Mouse (Mus musculus): ENCODE results near the gene Mrpl52. TPM values are rescaled to one million over a fixed set of nuclear protein-coding genes. Genes with fewer than 3 reads are reported as not detected.

Gene Mrpl52
- polyA plus RNA-seq, 1 experiment = 233 TPM

DNA sequence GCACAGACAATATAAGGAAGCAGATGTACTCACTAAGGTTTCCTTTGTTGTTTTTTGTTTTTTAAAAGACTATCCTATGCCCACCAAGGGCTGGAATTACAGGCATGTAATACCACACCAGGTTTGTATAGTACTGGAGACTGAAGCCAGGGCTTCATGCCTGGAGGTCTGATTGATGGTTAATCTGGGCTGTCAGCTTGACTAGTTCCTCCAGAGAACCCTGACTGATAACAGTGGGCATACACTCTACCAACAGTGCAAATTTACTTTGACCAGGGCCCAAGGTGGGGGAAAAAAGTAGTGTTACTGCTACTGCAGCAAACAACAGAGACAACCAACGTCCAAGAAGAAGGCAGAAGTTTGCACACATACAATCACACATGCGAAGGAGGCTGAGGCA is 44.8 kb downstream of the Mrpl52 start:
- DNase-seq (ENCODE audit: low spot score) = no peak

GRCm38 (mm10) chr14:54472671-54473070 is 46.0 kb downstream of the Mrpl52 start:
- DNase-seq (ENCODE audit: low spot score) = no peak

GRCm38 (mm10) chr14:54474744-54475143 is 48.0 kb downstream of the Mrpl52 start:
- no peak for DNase-seq (ENCODE audit: low spot score)

DNA sequence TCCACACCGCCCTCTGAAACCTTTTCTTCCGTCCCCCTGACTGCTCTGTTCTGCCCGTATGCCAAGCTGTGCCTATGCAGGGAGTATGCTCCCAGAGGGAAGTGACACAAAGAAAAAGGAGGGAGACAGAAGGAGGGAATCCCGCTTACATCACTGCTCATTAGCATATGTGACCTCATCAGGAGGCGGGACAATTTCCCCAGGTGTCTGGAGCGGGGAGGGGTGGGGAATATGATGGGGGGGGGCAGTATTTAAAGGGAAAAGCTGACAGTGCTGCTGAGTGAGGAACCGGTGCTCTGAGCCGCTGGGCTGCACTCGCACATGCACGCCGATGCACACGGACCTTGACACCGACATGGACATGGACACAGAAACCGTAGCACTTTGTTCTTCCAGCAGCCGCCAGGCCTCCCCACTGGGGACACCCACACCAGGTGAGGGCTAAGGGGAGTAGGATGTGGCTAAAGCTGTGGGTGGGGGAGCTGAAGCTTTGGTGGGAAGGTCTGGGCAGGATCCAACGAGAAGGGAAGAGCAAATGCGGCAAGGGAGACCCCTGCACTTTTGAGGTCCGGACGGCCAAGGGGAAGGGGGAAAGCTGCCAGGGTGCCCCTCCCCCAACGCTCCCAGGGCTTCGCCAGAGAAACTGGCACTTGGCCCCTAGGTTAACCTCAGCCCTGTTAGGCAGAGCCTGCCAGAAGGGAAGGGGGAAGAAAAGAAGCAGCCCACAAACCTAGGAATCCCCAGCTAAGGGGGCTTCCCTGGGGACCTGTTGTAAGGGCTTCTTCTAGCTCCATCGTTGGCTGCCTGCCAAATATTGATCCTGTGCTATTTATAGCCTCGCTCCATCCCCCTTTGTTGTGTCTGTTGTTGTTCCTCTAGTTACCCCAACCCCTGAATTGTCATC is 49.5 kb downstream of the Mrpl52 start, which contains the start of gene Rem2:
TSS of gene Rem2 (plus strand) at position 160 of the 904 bp plus-strand sequence.
- peak; percentile 25 for DNase-seq (ENCODE audit: low spot score)

DNA sequence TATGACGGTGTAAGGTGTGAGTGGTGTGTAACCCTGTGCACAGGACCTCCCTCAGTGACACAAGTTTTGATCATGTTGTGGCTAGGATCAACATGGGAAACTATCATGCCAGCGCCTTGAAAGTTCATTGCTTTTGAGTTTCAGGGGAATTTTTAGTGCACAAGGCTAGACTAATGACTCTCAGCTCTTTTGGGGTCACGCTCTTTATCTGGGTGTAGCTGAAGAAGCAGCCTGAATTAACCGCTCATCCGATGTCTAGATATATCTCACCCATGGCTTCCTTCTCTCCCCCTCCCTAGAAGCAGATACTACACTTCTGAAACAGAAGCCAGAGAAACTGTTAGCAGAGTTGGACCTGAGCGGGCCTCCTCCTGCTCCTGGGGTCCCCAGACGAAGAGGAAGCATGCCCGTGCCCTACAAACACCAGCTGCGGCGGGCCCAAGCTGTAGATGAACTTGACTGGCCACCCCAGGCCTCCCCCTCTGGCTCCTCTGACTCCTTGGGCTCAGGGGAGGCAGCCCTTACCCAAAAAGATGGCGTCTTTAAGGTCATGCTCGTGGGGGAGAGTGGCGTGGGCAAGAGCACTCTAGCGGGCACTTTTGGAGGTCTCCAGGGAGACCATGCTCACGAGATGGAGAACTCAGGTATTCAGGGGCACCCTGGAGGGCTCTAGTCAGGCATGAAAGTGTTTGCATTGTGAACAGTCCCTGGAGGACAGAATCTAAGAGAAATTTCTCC is 50.6 kb downstream of the Mrpl52 start:
- no peak for DNase-seq (ENCODE audit: low spot score)

Other genes starting within 250 kb of the Mrpl52 start
- 228 and 295 TPM in 2 replicates for gene Dad1, start 172.8 kb upstream of the Mrpl52 start, polyA plus RNA-seq (2012; rRNA removed)
- 38.1 and 62.8 TPM in 2 replicates for gene Abhd4, start 172.7 kb upstream of the Mrpl52 start, polyA plus RNA-seq (2012; rRNA removed)
- not detected in 2 replicates for gene Olfr49, start 142.0 kb upstream of the Mrpl52 start, polyA plus RNA-seq (2012; rRNA removed)
- 61.4 and 65.5 TPM in 2 replicates for gene Oxa1l, start 66.1 kb upstream of the Mrpl52 start, polyA plus RNA-seq (2012; rRNA removed)
- 8.9 TPM in 2 replicates for gene Slc7a7, start 9.1 kb upstream of the Mrpl52 start, polyA plus RNA-seq (2012; rRNA removed)
- 202 and 226 TPM in 2 replicates for gene Mmp14, start 4.7 kb downstream of the Mrpl52 start, polyA plus RNA-seq (2012; rRNA removed)
- 81.0 and 93.8 TPM in 2 replicates for gene Lrp10, start 37.2 kb downstream of the Mrpl52 start, polyA plus RNA-seq (2012; rRNA removed)
- gene Rem2, start 49.2 kb downstream of the Mrpl52 start, polyA plus RNA-seq (2012; rRNA removed) = 0.28 and 0.32 TPM in 2 replicates
- gene Prmt5, start 90.6 kb downstream of the Mrpl52 start, polyA plus RNA-seq (2012; rRNA removed) = 38.1 and 40.2 TPM in 2 replicates
- 14.1 and 14.2 TPM in 2 replicates for gene Haus4, start 127.7 kb downstream of the Mrpl52 start, polyA plus RNA-seq (2012; rRNA removed)
- 38.5 and 43.1 TPM in 2 replicates for gene Ajuba, start 150.6 kb downstream of the Mrpl52 start, polyA plus RNA-seq (2012; rRNA removed)
- 9.0 and 9.4 TPM in 2 replicates for gene 4931414P19Rik, start 179.1 kb downstream of the Mrpl52 start, polyA plus RNA-seq (2012; rRNA removed)
- 146 and 179 TPM in 2 replicates for gene Psmb5, start 191.1 kb downstream of the Mrpl52 start, polyA plus RNA-seq (2012; rRNA removed)
- gene Psmb11, start 194.5 kb downstream of the Mrpl52 start, polyA plus RNA-seq (2012; rRNA removed) = not detected in 2 replicates
- not detected in 2 replicates for gene Gm17606, start 214.0 kb downstream of the Mrpl52 start, polyA plus RNA-seq (2012; rRNA removed)
- gene Cdh24, start 214.5 kb downstream of the Mrpl52 start, polyA plus RNA-seq (2012; rRNA removed) = 1.5 and 1.6 TPM in 2 replicates

All from urinary bladder, adult 2 months (tissue).